Mouse (Mus musculus) ZHBTc4 (cell line): Measurements from ENCODE around the gene Arhgef10l.

Source experiments
- DNase-seq: peaks from one replicate; pipeline ENCODE4 v3.0.0-alpha.2; 2011; ENCODE audit warnings: low read depth, low spot score

The Arhgef10l gene

DNA sequence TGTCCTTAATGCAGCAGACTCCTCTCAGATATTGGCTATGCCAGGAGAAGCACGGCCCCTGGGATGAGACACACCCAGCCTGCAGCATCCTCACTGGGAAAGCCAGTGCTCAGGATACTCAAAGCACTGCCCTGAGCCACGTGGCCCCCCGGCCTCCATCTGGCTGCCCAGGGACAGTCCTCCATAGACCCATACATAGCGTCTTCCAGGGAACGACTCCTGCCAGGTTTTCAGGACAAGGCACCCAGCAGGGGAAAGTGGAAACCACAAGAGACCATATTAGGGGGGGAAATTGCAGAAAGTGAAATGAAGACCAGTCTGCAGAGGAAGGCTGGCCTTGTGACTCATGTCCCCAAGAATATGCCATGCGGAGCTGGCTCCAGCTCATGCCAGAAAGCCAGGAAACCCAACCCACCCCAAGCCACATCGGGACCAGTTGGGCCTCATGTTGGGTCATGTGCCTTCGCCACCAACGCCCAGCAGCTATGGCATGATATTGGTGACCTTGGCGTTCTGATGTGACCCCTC, 30.9 kb downstream of the Arhgef10l start:
- DNase-seq: no peak

DNA sequence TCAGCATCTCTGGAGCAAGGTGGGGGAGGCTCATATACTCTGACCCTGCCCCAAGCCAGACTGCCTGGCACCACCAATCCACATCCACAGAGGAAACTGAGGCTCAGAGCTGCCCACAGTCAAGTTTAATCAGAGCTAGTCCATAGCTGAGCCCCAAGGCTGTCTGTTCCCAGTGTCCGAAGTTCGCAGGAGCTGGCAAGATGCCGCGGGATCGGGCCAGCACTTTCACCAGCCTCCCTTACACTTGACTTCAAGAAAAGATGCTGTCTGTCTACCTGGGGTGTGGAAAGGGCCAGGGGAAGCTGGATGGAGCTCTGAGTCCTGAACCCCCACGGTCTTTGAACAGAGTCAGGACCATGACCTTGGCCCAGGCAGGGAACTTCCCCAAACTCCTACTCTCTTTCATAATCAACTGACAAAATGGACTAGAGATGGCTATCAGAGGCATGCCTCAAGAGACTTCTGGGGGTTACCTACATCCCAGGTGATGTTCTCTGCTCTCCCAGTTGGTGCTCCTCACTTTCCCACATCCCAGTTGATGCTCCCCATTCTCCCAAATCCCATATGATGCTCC, 34.4 kb downstream of the Arhgef10l start:
- DNase-seq: no peak

DNA sequence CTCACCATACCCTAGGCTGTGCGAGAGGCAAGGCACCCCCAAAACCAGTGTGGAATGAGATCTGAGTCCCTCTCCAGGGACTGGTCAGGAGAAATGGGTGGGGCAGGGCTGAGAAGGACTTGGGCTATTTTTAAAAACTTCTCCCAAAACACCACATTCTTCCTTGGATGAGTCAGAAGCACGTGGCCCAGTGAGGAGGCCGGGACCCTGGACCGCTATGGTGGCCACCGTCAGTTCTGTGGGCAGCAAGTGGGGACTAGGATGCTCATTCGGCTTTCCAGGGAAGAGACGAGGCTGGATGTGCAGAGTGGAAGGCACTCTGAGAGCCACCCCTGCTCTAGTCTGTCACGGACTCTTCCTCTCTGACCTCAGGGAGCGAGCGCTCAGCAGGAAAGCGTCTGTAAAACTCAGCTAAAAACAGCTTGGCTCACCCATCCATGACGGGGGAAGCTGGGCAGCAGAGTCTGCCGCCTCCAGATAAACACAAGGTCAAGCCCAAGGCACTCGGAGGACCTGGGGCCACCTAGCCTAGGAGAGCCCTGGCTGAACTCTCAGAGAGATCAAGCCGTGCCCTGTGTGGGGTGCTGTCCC, 35.1 kb downstream of the Arhgef10l start:
- no peak for DNase-seq

DNA sequence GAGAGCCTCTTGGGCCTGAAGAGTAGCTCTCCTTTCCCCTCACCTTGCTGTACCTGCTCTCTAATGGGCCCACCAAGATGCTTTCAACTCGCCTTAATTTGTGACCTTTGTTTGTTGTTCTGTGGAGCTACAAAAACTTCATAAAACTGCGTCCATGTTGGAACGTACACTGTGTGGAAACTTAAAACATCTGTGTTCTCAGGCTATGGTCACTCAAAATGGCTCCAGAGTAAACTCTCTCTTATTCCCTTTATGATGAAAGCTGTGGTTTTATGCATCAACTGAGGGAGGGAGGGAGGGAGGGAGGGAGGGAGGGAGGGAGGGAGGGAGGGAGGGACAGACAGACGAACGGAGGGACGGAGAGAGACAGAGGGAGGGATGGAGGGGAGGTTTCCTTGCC, 35.7 kb downstream of the Arhgef10l start:
- no peak for DNase-seq

DNA sequence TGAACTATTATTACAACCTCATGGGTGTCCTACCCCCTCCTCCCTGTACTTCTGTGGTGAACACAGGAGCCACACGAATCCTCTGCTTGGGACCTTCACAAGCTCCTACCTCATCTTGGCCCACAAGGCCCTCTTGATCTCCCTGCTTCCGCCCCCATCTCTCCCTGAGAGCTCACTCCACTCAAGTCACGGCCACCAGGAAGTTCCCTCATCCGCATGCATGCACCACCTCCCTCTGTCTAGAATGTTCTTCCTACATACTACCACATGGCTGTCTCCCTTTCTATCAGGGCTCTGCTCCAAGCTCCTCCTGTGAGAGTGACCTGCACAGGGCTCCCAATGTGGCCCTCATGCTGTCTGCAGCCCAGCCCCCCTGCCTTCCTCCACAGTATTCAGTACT, 36.8 kb downstream of the Arhgef10l start:
- no peak for DNase-seq

DNA sequence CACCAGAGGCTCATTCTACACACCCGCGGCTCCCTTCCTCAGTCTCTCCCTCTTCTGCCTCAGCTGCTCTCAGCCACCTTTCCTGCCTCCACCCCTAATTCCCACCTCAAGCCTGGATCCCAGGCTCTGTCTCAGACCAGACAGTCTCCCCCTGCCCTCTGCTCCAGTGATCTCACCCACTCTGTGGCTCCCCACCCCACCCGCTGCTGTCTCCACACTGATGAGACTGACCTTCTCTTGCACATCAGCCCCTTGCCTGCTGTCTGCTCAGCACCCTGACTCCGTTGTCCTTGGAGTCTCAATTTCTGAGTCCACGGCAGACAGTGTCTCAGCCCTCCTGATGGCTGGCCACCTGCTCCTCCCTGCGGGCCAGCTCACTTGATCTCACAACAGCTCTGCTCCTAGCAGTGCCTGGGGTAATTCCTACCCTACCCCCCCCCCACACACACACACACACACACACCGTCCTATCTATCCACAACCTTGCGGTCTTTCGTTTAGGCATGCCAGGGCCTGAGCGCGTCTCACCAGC, 37.3 kb downstream of the Arhgef10l start:
- DNase-seq: peak; percentile 58

DNA sequence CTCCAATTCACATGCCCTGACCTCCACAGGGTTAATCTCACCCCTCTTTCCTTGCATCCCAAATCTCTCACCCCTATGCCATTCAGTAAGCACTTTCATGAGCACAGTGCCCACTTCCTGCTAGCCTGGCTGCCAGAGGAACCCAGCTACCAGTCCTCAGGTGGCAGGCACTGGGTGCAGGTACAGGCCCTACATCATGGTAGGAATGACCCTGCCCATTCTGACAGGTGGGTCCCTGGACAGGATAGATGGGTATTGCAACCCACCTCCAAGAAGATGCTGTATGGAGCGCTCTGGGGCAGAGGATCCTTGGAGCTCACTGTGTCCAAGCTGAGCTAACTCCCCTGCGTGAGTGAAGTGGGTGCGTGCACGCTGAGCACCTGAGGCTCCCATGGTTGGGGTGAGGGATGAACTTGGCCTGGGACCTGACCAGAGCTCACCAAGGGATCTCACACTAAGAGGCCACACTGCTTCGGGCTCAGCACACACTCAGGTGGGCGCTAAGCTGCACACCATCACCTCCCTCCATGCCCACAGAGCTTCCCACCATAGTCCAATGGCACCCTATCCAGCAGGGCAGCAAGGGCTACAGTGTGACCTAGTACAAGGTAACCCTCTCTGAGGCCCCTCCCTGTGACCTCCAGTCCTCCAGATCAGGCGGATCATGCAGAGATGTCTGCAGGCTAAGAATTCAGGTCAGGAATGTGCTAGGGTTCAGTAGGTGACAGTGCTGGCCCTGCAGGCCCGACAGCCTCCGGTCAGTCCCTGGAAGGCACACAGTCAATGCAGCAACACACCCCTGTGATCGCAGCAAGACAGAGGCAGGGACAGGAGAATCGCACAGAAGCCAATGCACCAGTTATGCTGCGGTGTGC, 39.9 kb downstream of the Arhgef10l start:
- DNase-seq: no peak

DNA sequence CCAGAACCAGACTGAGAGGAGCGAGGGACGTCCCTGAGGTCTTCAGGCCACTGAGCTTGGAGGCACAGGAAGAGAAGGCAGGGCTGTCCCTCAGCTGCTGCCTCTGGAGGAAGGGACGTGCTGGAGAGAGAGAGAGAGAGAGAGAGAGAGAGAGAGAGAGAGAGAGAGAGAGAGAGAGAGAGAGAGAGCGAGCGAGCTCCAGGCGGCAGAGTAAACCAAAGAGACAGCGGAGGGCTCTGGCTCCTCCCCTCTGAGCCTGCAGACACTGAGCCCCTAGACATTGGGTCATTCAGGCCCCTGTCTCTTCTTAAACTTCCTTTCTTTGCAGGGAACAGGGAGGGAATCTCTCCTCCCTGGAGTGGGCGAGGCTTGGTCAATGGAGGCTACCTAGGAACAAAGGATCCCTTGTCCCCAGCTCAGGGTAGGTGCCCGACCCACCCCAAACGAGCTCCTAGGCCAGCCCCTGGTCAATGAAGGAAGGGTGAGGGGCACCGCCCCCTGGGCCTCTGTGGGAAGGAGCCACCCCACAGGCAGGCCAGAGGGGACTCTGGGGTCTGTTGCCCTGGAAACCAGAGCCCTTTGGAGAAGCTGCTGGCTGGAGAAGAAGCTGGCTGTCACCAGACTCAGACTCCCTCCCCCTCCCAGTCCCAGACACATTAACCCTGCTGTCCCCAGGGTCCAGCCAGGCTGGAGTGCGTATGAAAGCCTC, 41.2 kb downstream of the Arhgef10l start:
- DNase-seq: peak; percentile 80

DNA sequence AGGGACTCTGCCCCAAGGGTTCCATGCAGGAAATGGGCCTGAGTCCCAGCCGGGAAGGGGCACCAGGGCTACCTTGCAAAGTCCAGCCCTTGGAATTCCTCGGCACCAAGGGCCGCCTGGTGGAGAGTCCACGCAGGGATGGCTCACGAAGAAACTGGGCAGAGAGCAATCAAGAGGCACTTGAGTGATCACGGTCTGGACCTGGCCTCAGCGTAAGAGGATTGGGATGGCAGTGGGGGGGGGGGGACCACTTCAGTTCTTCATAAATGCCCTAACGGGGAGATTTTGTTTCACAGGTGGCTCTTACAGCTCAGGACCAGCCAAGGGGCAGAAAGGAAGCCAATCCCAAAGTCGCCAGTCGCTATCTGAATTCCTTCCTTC, 41.7 kb downstream of the Arhgef10l start:
- no peak for DNase-seq

DNA sequence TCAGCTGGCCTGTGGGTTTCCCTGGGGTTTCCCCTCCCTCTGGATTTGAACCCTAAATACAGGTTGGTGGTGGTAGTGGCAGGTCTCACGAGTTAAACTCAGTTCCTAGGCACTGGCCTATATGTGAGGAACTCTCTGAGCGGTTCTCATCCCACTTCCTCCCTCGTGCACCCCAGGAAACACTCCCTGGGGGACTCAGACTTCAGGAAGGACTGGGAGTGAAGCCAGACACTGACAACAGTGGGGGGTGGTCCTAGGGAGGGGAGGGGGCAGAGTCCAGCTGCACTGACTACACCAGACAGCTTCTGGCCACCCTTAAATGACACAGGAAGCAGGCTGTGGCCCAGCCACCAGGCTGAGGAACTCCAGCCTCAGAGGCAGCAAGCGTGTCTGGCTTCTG, 43.0 kb downstream of the Arhgef10l start:
- DNase-seq: no peak

DNA sequence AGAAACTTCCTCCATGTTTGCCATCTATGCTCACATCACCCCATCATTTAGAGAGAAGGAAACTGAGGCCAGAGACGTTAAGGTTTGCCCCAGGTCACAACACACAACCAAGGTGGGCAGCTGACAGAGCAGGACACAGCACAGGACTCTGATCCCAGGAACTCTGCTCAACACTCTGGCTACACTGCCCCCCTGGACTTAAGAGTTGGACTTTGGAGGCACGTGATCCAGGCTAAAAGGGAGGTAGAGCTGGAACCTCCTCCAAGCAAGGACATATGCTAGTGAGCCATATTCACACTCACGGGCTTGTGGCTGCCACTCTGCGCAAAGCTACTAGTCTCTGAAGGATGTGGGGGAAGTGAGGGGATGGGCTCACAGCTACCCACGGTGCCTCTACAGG, 45.3 kb downstream of the Arhgef10l start:
- no peak for DNase-seq

DNA sequence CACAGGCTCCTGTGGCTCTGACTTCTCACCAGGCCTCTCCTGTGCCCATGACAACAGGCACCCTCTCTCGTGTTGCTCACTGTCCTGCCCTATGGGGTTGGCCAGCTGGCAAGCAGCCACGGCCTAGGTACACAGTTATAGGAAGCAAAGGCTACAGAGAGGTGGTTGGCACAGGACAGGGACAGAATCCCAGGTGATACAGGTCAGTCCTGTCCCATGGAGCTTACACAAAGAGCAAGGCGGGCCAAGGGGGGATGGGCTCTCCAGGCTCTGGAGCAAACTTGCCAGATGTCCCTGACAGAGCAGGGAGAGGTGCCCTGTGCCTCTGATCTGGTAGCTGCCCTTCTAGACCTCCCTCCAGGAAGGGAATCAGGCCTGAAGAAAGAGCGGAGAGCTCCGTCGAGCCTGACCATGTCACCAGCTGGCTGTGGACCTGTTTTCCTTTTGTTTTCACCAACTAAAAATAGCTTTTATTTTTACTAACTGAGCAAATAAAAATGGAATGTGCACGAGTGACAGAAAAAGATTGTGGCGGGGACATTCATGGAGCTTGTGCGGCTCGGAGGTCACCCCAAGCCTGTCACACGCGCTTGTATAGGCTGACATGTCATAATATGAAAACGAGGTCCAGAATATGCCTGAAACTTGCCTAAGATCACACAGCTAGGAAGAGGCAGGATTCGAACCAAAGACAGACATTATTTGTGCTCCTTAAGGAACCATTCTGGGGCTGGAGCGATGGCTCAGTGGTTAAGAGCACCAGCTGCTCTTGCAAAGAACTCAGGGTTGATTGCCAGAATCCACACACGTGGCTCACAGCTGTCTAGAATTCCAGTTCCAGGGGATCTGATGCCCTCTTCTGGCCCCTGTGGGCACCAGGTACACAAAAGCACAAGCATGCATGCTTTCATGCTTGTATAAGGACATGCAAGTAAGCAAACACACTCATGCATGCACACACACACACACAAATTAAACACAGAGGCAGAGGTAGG, 48.1 kb downstream of the Arhgef10l start:
- DNase-seq: no peak

DNA sequence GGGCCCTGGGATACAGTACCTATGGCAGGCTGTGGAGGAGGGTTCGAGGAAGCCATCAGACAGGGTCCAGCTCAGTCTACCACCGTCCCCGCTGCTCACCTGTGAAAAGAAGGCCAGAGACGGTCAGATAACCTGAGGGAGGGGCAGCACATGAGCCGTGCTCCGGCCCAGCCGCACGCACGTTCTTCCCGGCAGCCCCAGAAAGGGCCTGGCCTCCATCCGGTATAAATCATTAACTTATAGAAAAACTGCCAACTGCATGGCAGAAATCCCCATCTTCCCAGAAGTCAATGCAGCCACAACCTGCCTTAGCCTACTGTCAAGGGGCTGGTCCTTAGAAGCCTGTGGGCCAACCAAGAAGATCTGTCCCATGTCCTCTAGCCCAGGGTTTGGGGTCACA, 48.9 kb downstream of the Arhgef10l start:
- DNase-seq: no peak

DNA sequence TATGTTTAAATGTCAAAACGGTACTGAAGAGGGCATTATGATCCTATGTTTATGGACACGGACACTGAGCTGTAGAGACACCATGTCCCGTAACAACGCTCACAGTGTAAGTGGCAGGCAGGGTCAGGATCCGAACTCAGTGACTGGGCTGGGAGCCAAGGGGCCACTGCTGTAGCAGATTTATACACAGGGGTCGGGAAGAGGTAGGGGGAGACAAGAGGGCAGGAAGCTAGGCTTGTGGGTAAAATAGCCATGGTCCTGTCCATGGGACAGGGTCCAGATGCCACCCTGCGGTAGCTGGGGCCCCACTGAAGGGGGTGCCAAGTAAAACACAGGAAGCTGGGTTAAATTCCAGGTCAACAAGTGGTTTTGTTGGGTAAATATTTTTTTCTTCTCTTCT, 49.6 kb downstream of the Arhgef10l start:
- DNase-seq: no peak

DNA sequence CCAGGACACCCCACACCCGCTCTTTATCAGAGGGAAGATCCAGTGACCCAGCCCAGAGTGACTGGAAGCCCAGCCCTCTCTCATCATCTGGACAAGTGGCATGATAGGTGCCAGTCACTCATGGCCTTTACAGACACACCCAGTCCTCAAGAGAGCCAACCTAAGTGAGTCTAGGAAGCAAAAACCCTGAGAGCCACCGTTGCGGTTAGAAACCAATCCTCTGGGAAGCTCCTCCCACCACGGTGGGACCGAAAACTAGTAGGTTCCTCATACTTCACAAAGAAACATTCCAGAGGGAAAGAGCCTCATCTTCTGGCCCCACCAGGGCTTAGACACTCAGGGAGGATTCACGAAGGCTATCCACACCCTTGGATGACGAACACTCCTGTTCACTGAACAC, 50.0 kb downstream of the Arhgef10l start:
- no peak for DNase-seq

DNA sequence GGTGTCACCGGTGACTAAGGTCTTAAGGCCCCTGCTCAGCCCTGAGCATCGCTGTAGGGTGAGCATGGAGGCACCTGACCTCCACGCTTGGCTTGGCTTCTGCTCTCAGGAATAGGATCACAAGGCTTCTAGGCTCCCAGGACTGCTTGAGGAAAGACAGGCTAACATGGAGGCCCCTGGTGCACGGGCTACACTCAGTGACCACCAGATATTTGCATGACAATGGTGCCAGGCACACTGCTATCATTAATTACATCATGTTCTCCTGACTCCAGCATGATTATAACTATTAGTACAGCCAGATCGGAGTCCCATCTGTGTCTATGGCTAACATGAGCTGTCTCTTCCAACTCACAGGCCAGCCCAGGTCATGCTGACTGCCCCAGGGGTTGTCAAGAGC, 51.3 kb downstream of the Arhgef10l start:
- DNase-seq: no peak

DNA sequence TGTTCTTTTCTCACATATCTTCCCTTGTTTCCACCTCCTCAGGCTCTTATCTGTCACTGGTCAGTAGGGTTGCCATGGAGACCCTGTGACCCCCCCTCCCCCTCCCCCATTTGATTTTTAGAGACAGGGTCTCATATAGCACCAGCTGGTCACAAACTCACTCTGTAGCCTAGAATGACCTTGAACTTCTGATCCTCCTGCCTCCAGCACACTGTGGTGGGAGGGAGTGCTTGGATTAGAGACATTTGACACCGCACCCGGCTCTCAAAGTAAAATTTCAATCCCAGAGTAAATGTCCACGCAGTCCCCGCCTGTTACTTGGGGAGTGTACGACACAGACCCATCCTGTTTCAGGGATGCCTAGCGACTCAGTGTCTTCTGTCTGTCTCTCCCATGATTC, 51.7 kb downstream of the Arhgef10l start:
- peak; percentile 53 for DNase-seq

DNA sequence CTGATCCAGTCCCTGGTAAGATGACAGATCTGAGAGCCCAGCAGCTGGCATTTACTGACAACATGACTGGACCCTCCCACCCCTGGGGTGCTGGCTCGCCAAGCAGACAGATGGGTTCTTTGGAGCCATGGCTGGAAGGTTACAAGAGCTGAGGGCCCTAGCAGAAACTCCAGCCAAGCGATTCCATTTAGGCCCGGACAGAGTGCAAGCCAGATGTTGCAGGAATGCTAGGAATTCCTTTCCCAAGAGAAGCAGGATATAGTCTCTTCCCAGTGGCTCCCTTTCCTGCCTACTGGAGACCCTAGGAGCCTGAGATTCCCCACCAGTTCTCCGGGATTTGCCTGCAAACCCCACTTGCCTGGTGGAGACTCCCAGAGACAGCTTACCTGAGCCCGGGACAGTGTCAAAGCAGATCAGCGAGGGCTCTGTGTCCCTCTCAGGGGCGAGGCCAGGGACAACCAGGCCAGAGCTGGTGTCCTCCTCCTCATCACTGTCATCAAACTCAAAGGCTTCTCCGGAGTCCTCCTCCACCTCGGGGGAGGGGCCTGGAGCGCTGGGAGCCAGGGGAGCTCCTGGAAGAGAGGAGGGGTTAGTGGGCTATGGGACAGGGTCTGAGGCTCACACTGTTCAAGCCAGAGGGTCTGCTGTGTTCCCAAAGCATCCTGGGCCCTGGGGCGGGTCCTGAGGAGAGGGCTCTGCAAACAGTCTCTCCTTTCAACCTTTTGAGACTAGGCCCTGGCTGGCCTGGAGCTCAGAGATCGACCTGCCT, 54.8 kb downstream of the Arhgef10l start:
- DNase-seq: peak; percentile 70

DNA sequence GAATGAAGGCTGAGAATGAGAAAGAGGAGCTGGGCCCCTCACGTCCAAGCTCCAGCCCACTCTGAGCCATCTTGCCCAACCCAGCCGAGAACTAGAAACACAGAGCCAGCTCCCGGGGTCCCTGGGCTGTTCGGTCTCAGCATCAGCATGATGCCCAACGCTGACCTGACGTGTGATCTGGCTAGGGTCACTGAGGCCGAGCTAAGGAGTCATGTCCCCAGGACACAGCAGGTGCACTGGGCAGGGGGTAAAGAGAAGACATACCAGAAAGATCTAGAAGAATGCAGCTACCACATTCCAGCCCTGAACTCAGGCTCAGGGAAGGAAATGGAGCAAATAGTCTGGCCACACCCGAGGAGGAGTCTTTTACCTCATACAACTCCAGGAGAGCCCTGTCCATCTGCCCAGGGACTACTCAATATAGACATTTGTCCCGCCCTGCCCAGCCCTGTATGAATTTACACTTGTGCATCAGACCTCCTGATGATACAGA, 57.5 kb downstream of the Arhgef10l start:
- peak; percentile 74 for DNase-seq

DNA sequence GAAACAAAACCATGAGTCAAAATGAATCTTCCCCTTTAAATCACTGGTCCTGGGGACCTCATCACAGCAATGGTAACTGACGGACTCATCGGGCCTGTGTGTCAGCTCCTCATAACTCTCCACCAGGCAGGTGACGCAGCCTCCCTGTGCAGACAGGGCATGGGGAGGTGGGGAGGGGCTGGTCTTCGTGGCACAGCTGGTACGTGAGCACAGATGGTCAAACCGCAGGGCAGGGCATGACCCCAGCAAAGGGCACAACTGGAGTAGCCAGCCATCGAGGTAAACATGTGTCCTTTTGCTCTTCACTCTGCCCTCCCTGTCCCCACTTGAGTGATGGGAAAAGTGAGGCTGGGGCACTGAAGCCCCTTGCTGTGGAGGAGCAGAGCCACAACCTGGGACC, 59.0 kb downstream of the Arhgef10l start:
- DNase-seq: no peak
